Mouse (Mus musculus): ENCODE measurements at regions not wholly inside any gene's neighbourhood (a gene's known extent, or its start where the extent isn't known, plus 50 kb on each side); places are given as distances from the start of the nearest gene placed in this dataset.

- TF ChIP-seq CTCF (IDR thresholded peaks at IDR 0.05; ENCODE audit: low read depth) = no peak
- TF ChIP-seq EP300 (IDR thresholded peaks at IDR 0.05; ENCODE audit: low read depth) = no peak
Measured at GRCm38 (mm10) chr4:62756721-62757206, 197.1 kb downstream of the Rgs3 start.
